Mouse (Mus musculus): ENCODE measurements around the gene Mctp2. TPM values are rescaled to one million over a fixed set of nuclear protein-coding genes. Genes with fewer than 3 reads are reported as not detected.

Mctp2 gene
- total and polyA plus RNA-seq, 3 experiments: not detected

DNA sequence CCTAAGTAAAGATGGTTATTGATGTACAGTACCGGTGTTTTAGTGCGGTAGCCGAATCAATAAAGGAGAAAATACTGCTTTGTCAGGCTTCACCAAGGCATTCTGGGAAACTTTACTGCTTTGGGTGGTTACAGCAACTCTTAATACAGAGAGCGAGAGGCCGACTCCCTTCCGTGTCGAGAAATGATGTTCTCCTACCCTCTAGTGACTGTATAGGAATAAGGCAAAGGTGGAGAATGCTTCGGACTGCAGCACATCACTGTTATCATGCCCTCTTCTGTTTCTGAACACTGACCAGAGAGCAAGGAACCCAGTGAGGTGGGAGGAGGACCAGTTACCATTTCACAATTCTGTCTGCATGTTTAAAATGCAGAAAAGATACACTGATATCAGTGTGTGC is 83.9 kb downstream of the Mctp2 start:
- no peak for DNase-seq (ENCODE audit: low read depth, low spot score)
- TF ChIP-seq CHD2 (IDR thresholded peaks at IDR 0.05; ENCODE audit: low read length) (no peak), GATA1 (IDR thresholded peaks at IDR 0.05; ENCODE audit: low read depth, low read length) (no peak), TBP (IDR thresholded peaks at IDR 0.05; ENCODE audit: low read depth, low read length) (no peak), UBTF (IDR thresholded peaks at IDR 0.05; ENCODE audit: borderline replicate concordance, insufficient read depth, low read depth, low read length) (no peak), POLR2AphosphoS5 (IDR thresholded peaks at IDR 0.05; ENCODE audit: borderline replicate concordance, low read depth, low read length) (no peak), KAT2A (conservative IDR thresholded peaks at IDR 0.05; ENCODE audit: low read depth, low read length) (no peak), CHD1 (IDR thresholded peaks at IDR 0.05; ENCODE audit: low read depth, low read length) (no peak), CTCF (IDR thresholded peaks at IDR 0.05 in 2 of 3, conservative IDR thresholded peaks at IDR 0.05 in 1 of 3; ENCODE audit: control insufficient read depth in 1 of 3, insufficient read depth in 1 of 3, low read depth in 2 of 3, low read length in 3 of 3, poor library complexity in 1 of 3, severe bottlenecking in 1 of 3) (no peak)
- no peaks in the 10 kb centered on the region for H3K9me3 ChIP-seq (replicated peaks; ENCODE audit: insufficient read depth, low read length)

DNA sequence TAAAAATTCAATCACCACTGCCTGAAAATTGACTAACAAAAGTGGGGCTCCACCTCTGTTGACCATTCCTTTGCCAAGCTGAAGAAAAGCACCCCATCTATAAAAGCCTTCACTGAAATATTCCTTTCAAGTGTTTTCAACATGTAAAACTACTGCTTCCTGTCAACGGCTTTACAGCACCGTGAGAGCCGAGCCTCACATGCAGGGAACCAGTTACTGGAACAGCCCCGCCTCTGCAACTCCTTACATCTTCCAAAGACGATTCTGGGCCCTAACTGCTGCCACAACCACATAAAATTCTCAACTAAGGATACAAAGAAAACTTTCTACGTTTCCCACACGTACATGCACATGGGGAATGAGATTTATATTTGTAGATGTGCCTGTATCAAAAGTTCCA is 88.4 kb downstream of the Mctp2 start:
- no peak overlapping the region for H3K27ac ChIP-seq (ENCODE audit: control insufficient read depth, low read depth, low read length)
- no peaks in the 10 kb centered on the region for H3K79me2 ChIP-seq (ENCODE audit: control insufficient read depth, insufficient read depth, low read length, poor library complexity)
- no peaks in the 10 kb centered on the region for H3K27me3 ChIP-seq (ENCODE audit: control insufficient read depth in 1 of 2, insufficient read depth in 2 of 2, low read length in 2 of 2)
- TF ChIP-seq HCFC1 (IDR thresholded peaks at IDR 0.05; ENCODE audit: low read depth, low read length) (no peak), ZNF384 (IDR thresholded peaks at IDR 0.05; ENCODE audit: low read depth, low read length) (no peak), CHD1 (IDR thresholded peaks at IDR 0.05; ENCODE audit: low read depth, low read length) (no peak), SMC3 (IDR thresholded peaks at IDR 0.05; ENCODE audit: low read depth, low read length) (no peak), ZMIZ1 (IDR thresholded peaks at IDR 0.05; ENCODE audit: low read depth, low read length) (no peak), SIN3A (IDR thresholded peaks at IDR 0.05; ENCODE audit: low read length) (no peak), TAL1 (IDR thresholded peaks at IDR 0.05; ENCODE audit: low read length) (no peak)
- no peak overlapping the region for H3K4me3 ChIP-seq (ENCODE audit: control insufficient read depth in 1 of 2, insufficient read depth in 1 of 2, low read depth in 2 of 2, low read length in 2 of 2)
- DNase-seq (ENCODE audit: low read depth, low spot score): no peak
- H3K9ac ChIP-seq (ENCODE audit: control insufficient read depth, low read depth, low read length, poor library complexity, severe bottlenecking): no peak overlapping the region
- H3K36me3 ChIP-seq (ENCODE audit: control insufficient read depth in 1 of 2, insufficient read depth in 2 of 2, low read length in 2 of 2): no peaks in the 10 kb centered on the region
- H3K4me1 ChIP-seq (ENCODE audit: control insufficient read depth in 1 of 2, insufficient read depth in 2 of 2, low read length in 2 of 2): no peaks in the 10 kb centered on the region
- H3K9me3 ChIP-seq (replicated peaks; ENCODE audit: insufficient read depth, low read length): no peaks in the 10 kb centered on the region; the same call in 1 of the 2 replicates

More for the DNA sequence above, 83.9 kb downstream of the Mctp2 start:
- Histone ChIP-seq H3K79me2 (ENCODE audit: control insufficient read depth, insufficient read depth, low read length, poor library complexity) (no peaks in the 10 kb centered on the region), H3K36me3 (ENCODE audit: control insufficient read depth in 1 of 2, insufficient read depth in 2 of 2, low read length in 2 of 2) (no peaks in the 10 kb centered on the region), H3K4me3 (ENCODE audit: control insufficient read depth in 1 of 2, insufficient read depth in 1 of 2, low read depth in 2 of 2, low read length in 2 of 2) (no peak overlapping the region), H3K27me3 (ENCODE audit: control insufficient read depth in 1 of 2, insufficient read depth in 2 of 2, low read length in 2 of 2) (no peaks in the 10 kb centered on the region), H3K4me1 (ENCODE audit: control insufficient read depth in 1 of 2, insufficient read depth in 2 of 2, low read length in 2 of 2) (no peaks in the 10 kb centered on the region), H3K27ac (ENCODE audit: control insufficient read depth, low read depth, low read length) (no peak overlapping the region), H3K9ac (ENCODE audit: control insufficient read depth, low read depth, low read length, poor library complexity, severe bottlenecking) (no peak overlapping the region)

DNA sequence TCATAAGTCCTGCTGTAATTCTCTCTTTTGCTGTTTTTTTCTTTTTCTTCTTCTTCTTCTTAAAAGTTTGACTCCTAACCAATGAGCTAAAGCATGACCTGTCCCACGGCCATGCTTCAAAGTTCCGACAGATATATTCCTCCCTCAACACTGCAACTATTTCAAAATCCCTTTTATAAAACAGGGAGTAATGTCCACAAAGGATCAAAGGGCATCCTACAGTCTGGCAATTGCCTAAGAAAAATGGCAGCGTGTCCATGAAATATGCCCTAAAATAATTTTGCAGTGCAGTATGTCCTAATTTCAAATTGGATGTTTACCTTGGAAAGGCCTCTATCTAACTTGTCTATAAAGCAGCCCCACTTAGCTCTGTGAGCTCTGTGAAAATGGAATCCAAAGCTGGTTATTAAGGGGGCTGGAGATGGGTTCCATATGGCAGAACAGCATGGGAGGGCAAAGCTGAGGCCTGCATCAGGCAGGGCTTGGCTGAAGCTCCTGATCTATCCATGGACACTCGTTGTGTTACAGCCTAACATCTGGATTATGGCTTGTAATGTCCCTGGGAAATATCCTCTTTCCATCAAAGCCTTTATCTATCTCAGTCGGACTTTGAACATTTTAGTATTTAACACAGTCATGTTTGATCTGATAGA is 90.7 kb downstream of the Mctp2 start:
- H3K36me3 ChIP-seq (ENCODE audit: control insufficient read depth in 1 of 2, insufficient read depth in 2 of 2, low read length in 2 of 2): no peaks in the 10 kb centered on the region
- H3K4me1 ChIP-seq (ENCODE audit: control insufficient read depth in 1 of 2, insufficient read depth in 2 of 2, low read length in 2 of 2): no peaks in the 10 kb centered on the region
- TF ChIP-seq KAT2A (conservative IDR thresholded peaks at IDR 0.05; ENCODE audit: low read depth, low read length) (no peak), NRF1 (IDR thresholded peaks at IDR 0.05; ENCODE audit: insufficient read depth, low read depth, low read length, poor library complexity, severe bottlenecking) (no peak), HCFC1 (IDR thresholded peaks at IDR 0.05; ENCODE audit: low read depth, low read length) (no peak)
- no peak for DNase-seq (ENCODE audit: low read depth, low spot score)
- no peak overlapping the region for H3K27ac ChIP-seq (ENCODE audit: control insufficient read depth, low read depth, low read length)
- H3K79me2 ChIP-seq (ENCODE audit: control insufficient read depth, insufficient read depth, low read length, poor library complexity): no peaks in the 10 kb centered on the region
- no peaks in the 10 kb centered on the region; the same call in 1 of the 2 replicates for H3K9me3 ChIP-seq (replicated peaks; ENCODE audit: insufficient read depth, low read length)
- no peak overlapping the region for H3K4me3 ChIP-seq (ENCODE audit: control insufficient read depth in 1 of 2, insufficient read depth in 1 of 2, low read depth in 2 of 2, low read length in 2 of 2)
- H3K9ac ChIP-seq (ENCODE audit: control insufficient read depth, low read depth, low read length, poor library complexity, severe bottlenecking): no peak overlapping the region
- no peaks in the 10 kb centered on the region for H3K27me3 ChIP-seq (ENCODE audit: control insufficient read depth in 1 of 2, insufficient read depth in 2 of 2, low read length in 2 of 2)
